Mouse (Mus musculus): Measurements from ENCODE around the gene Adam1a. TPM values are rescaled to one million over a fixed set of nuclear protein-coding genes. Genes with fewer than 3 reads are reported as not detected.
"Not testable (repeated sequence)": the region's sequence is repeated elsewhere in the genome, so short reads cannot be mapped to it uniquely, and the experiment has no call there.

Gene Adam1a
- polyA plus RNA-seq, 1 experiment from 2014 or later = 0.50 TPM

- Histone ChIP-seq H3K9me3 (ENCODE audit: control insufficient read depth, low read length) (no peaks in the 10 kb centered on the region), H3K27ac (replicated peaks) (no peak overlapping the region), H3K27me3 (ENCODE audit: control insufficient read depth, insufficient read depth, low read length) (no peaks in the 10 kb centered on the region), H3K4me2 (replicated peaks; ENCODE audit: low read depth) (no peak overlapping the region), H3K9ac (ENCODE audit: low read length) (no peak overlapping the region), H3K36me3 (ENCODE audit: control insufficient read depth, insufficient read depth, low read length) (peaks cover 44% of the 10 kb centered on the region), H3K4me1 (replicated peaks; ENCODE audit: control insufficient read depth, insufficient read depth) (no peaks in the 10 kb centered on the region), H3K4me3 (ENCODE audit: low read depth, low read length) (no peak overlapping the region)
- ATAC-seq (ENCODE audit: low FRiP score, low TSS enrichment) (no peak), DNase-seq (ENCODE audit: low spot score) (no peak)
- 81% methylated on average over 14 of the region's 14 CpGs for WGBS
- no peak for TF ChIP-seq EP300 (optimal IDR thresholded peaks at IDR 0.05)
- TF ChIP-seq CTCF (IDR thresholded peaks at IDR 0.05; ENCODE audit: low read depth) = no peak
Observed at GRCm38 (mm10) chr5:121525774-121526450, 19.4 kb downstream of the Adam1a start.

GRCm38 (mm10) chr5:121519758-121520157 lies 25.5 kb downstream of the Adam1a start:
- H3K4me1 ChIP-seq (replicated peaks; ENCODE audit: control insufficient read depth, insufficient read depth); H3K27me3 ChIP-seq (ENCODE audit: control insufficient read depth, insufficient read depth, low read length); H3K9me3 ChIP-seq (ENCODE audit: control insufficient read depth, low read length); H3K27ac ChIP-seq (replicated peaks); ATAC-seq (ENCODE audit: low FRiP score, low TSS enrichment); H3K9ac ChIP-seq (ENCODE audit: low read length); H3K4me3 ChIP-seq (ENCODE audit: low read depth, low read length); DNase-seq (ENCODE audit: low spot score); H3K4me2 ChIP-seq (replicated peaks; ENCODE audit: low read depth): not testable (repeated sequence)
- WGBS = 81% methylated on average over 10 of the region's 17 CpGs
- H3K36me3 ChIP-seq (ENCODE audit: control insufficient read depth, insufficient read depth, low read length) = peaks cover 14% of the 10 kb centered on the region; the same call in 1 of the 2 replicates

GRCm38 (mm10) chr5:121518983-121519382 lies 26.3 kb downstream of the Adam1a start:
- Histone ChIP-seq H3K27ac (replicated peaks) (no peak overlapping the region), H3K4me3 (ENCODE audit: low read depth, low read length) (no peak overlapping the region), H3K9me3 (ENCODE audit: control insufficient read depth, low read length) (no peaks in the 10 kb centered on the region), H3K4me1 (replicated peaks; ENCODE audit: control insufficient read depth, insufficient read depth) (no peaks in the 10 kb centered on the region), H3K27me3 (ENCODE audit: control insufficient read depth, insufficient read depth, low read length) (no peaks in the 10 kb centered on the region), H3K4me2 (replicated peaks; ENCODE audit: low read depth) (no peak overlapping the region), H3K9ac (ENCODE audit: low read length) (no peak overlapping the region), H3K36me3 (ENCODE audit: control insufficient read depth, insufficient read depth, low read length) (peaks cover 8% of the 10 kb centered on the region; the same call in 1 of the 2 replicates)
- WGBS = 91% methylated on average over 9 of the region's 9 CpGs
- DNase-seq (ENCODE audit: low spot score) = no peak
- ATAC-seq (ENCODE audit: low FRiP score, low TSS enrichment) = no peak
- no peak for TF ChIP-seq EP300 (optimal IDR thresholded peaks at IDR 0.05)
- no peak for TF ChIP-seq CTCF (IDR thresholded peaks at IDR 0.05; ENCODE audit: low read depth)

GRCm38 (mm10) chr5:121510009-121510408 lies 35.3 kb downstream of the Adam1a start:
- no peaks in the 10 kb centered on the region for H3K27me3 ChIP-seq (ENCODE audit: control insufficient read depth, insufficient read depth, low read length)
- DNase-seq (ENCODE audit: low spot score) = peak; percentile 30
- no peak overlapping the region for H3K9ac ChIP-seq (ENCODE audit: low read length)
- WGBS = 62% methylated on average over 7 of the region's 7 CpGs
- H3K27ac ChIP-seq (replicated peaks) = no peak overlapping the region
- H3K4me3 ChIP-seq (ENCODE audit: low read depth, low read length) = no peak overlapping the region
- no peaks in the 10 kb centered on the region for H3K9me3 ChIP-seq (ENCODE audit: control insufficient read depth, low read length)
- no peaks in the 10 kb centered on the region for H3K36me3 ChIP-seq (ENCODE audit: control insufficient read depth, insufficient read depth, low read length)
- no peak for TF ChIP-seq EP300 (optimal IDR thresholded peaks at IDR 0.05)
- no peak for TF ChIP-seq CTCF (IDR thresholded peaks at IDR 0.05; ENCODE audit: low read depth)
- ATAC-seq (ENCODE audit: low FRiP score, low TSS enrichment) = peak; percentile 94
- H3K4me1 ChIP-seq (replicated peaks; ENCODE audit: control insufficient read depth, insufficient read depth) = no peaks in the 10 kb centered on the region
- no peak overlapping the region for H3K4me2 ChIP-seq (replicated peaks; ENCODE audit: low read depth)

GRCm38 (mm10) chr5:121506846-121507245 lies 38.4 kb downstream of the Adam1a start:
- TF ChIP-seq EP300 (optimal IDR thresholded peaks at IDR 0.05) = no peak
- TF ChIP-seq CTCF (IDR thresholded peaks at IDR 0.05; ENCODE audit: low read depth) = no peak
- H3K4me2 ChIP-seq (replicated peaks; ENCODE audit: low read depth) = no peak overlapping the region
- H3K4me1 ChIP-seq (replicated peaks; ENCODE audit: control insufficient read depth, insufficient read depth) = no peaks in the 10 kb centered on the region
- H3K4me3 ChIP-seq (ENCODE audit: low read depth, low read length) = no peak overlapping the region
- 55% methylated on average over 1 of the region's 1 CpGs for WGBS
- no peaks in the 10 kb centered on the region for H3K9me3 ChIP-seq (ENCODE audit: control insufficient read depth, low read length)
- DNase-seq (ENCODE audit: low spot score) = no peak
- no peaks in the 10 kb centered on the region for H3K27me3 ChIP-seq (ENCODE audit: control insufficient read depth, insufficient read depth, low read length)
- no peaks in the 10 kb centered on the region for H3K36me3 ChIP-seq (ENCODE audit: control insufficient read depth, insufficient read depth, low read length)
- no peak overlapping the region for H3K9ac ChIP-seq (ENCODE audit: low read length)
- H3K27ac ChIP-seq (replicated peaks) = no peak overlapping the region
- ATAC-seq (ENCODE audit: low FRiP score, low TSS enrichment) = no peak

GRCm38 (mm10) chr5:121503231-121503630 lies 42.1 kb downstream of the Adam1a start, which contains the start of gene Adam1b:
Adam1b (minus strand) TSS chr5:121503435.
- DNase-seq (ENCODE audit: low spot score) (no peak), ATAC-seq (ENCODE audit: low FRiP score, low TSS enrichment) (no peak)
- Histone ChIP-seq H3K4me2 (replicated peaks; ENCODE audit: low read depth) (no peak within 1 kb of the TSS), H3K27me3 (ENCODE audit: control insufficient read depth, insufficient read depth, low read length) (no peaks in the 10 kb centered on the region), H3K4me3 (ENCODE audit: low read depth, low read length) (no peak within 1 kb of the TSS), H3K4me1 (replicated peaks; ENCODE audit: control insufficient read depth, insufficient read depth) (no peaks in the 10 kb centered on the region), H3K9me3 (ENCODE audit: control insufficient read depth, low read length) (no peaks in the 10 kb centered on the region), H3K27ac (replicated peaks) (no peak within 1 kb of the TSS), H3K9ac (ENCODE audit: low read length) (no peak within 1 kb of the TSS), H3K36me3 (ENCODE audit: control insufficient read depth, insufficient read depth, low read length) (no peaks in the 10 kb centered on the region)
- 72% methylated on average over 3 of the region's 3 CpGs for WGBS
- no peak for TF ChIP-seq EP300 (optimal IDR thresholded peaks at IDR 0.05)
- no peak for TF ChIP-seq CTCF (IDR thresholded peaks at IDR 0.05; ENCODE audit: low read depth)

- H3K4me3 ChIP-seq (ENCODE audit: low read depth, low read length); H3K27ac ChIP-seq (replicated peaks); H3K9ac ChIP-seq (ENCODE audit: low read length); DNase-seq (ENCODE audit: low spot score); H3K4me2 ChIP-seq (replicated peaks; ENCODE audit: low read depth); ATAC-seq (ENCODE audit: low FRiP score, low TSS enrichment); H3K9me3 ChIP-seq (ENCODE audit: control insufficient read depth, low read length); H3K36me3 ChIP-seq (ENCODE audit: control insufficient read depth, insufficient read depth, low read length); H3K27me3 ChIP-seq (ENCODE audit: control insufficient read depth, insufficient read depth, low read length); H3K4me1 ChIP-seq (replicated peaks; ENCODE audit: control insufficient read depth, insufficient read depth): not testable (repeated sequence)
- 70% methylated on average over 10 of the region's 17 CpGs for WGBS
Observed at GRCm38 (mm10) chr5:121501424-121501996, 43.8 kb downstream of the Adam1a start.
